Mouse (Mus musculus) gonadal fat pad, adult 2 months (tissue): ENCODE measurements around the gene Arl3. TPM values are rescaled to one million over a fixed set of nuclear protein-coding genes. Genes with fewer than 3 reads are reported as not detected.

Experiments
- DNase-seq: peaks from one replicate; pipeline ENCODE4 v3.0.0-alpha.2; 2012; ENCODE audit warnings: low read depth
- polyA plus RNA-seq: library from polyadenylated mRNA; depleted of rRNA; stranded (reverse); fragments of >200 nt; gene quantifications from 2 replicates; pipeline ENCODE4 v1.2.3, GENCODE M21; 2012; rRNA removed

The Arl3 gene
- polyA plus RNA-seq, 1 experiment = 31.8 TPM

- DNase-seq = no peak
These were observed 72.2 kb downstream of the Arl3 start for GRCm38 (mm10) chr19:46500581-46501341.

DNA sequence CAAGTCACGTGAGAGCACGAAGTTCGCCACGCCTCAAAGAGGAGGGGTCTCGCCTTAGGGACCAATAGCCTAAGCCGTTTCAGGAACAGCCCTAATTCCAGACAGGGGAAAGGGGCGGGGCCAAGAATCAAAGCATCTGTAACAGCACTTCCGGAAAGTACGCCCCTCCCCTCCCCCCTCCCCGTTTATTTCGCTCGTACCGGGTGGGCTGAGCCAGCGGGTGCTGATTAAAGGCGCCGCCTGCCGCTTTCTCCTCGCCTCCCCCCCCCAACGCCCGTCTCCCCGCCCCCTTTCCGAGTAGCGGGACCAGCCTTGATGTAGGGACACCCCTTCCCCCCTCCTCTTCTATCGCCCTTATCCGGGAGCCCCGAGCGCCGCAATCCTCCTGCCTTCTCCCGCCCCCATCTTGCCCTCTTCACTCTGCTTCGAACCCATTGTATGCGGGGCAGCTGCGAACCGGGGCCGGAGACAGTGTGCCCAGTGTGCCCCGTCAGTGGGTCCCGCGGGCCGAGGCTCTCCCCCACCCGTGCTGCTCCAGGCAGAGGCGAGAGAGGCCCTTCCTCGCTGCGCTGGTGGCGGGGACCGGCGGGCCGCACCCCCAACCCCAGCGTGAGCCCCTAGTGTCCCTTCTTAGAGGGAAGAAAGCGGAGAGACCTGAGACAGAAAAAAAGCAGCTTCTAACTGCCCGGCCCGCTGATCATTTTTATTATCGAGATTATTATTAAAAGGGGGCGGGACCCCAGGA is 73.0 kb downstream of the Arl3 start:
- peak; percentile 95 for DNase-seq

DNA sequence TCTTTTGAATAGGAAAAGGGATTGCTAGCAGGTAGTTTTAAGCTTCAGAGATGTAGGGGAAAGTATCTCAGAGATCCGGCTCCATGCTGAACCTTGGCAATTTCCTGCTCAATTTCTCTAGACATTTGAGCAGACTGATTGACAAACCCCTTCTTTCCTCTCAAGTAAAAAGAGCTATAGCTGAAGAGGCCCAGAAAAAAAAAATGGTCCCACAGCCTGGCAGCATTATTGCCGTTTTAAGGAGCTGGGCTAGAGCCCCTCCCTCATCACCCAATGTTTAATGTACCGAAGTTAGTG is 73.5 kb downstream of the Arl3 start:
- DNase-seq = no peak

- no peak for DNase-seq
These were observed 75.8 kb downstream of the Arl3 start for GRCm38 (mm10) chr19:46497230-46497629.

GRCm38 (mm10) chr19:46495136-46495535 is 77.9 kb downstream of the Arl3 start:
- no peak for DNase-seq

GRCm38 (mm10) chr19:46490634-46491033 is 82.4 kb downstream of the Arl3 start:
- no peak for DNase-seq

GRCm38 (mm10) chr19:46489448-46489847 is 83.5 kb downstream of the Arl3 start:
- DNase-seq = no peak

DNA sequence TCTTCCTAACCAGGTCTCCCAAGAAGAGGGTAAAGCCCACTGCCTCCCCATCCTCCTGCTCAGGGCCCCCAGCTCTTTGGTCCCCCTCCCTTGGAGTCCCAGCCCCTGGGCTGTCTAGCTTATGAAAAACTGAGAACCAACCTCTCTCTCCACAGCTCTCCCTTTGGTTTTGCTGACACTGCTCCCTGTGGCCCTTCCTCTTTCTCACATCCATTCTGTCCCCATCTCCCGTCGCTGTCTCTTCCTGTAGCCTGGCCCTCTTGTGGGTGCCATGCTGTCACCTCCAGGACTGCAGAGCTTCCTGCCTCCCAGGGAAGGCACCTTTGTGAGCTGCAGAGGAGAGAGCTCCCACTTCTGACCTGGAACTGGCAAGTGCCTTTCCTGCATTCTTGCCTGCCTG is 86.3 kb downstream of the Arl3 start:
- DNase-seq = no peak

GRCm38 (mm10) chr19:46485847-46486246 is 87.2 kb downstream of the Arl3 start:
- no peak for DNase-seq

- no peak for DNase-seq
These were observed 88.5 kb downstream of the Arl3 start for GRCm38 (mm10) chr19:46484518-46484917.

GRCm38 (mm10) chr19:46483701-46484328 is 89.2 kb downstream of the Arl3 start:
- DNase-seq = no peak

GRCm38 (mm10) chr19:46482896-46483516 is 90.0 kb downstream of the Arl3 start:
- no peak for DNase-seq

DNA sequence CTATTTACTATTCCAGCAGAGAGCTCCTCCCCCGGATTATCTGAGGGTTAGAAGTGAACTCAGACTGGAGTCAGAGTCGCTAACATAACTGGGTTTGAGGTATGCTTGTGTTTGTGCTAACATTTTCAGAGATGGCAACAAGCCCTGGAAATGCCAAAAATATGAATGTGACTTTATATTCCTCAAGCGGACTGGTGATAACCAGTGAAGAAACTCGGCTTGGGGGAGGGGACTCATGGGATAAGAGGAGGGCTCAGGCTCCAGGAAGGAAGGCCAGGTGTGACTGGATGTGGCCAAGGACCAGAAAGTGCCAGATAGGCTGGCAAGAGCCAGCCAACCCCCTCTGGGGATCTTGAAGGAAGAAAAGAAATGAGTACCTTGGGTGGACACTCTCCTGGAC is 91.2 kb downstream of the Arl3 start:
- no peak for DNase-seq

DNA sequence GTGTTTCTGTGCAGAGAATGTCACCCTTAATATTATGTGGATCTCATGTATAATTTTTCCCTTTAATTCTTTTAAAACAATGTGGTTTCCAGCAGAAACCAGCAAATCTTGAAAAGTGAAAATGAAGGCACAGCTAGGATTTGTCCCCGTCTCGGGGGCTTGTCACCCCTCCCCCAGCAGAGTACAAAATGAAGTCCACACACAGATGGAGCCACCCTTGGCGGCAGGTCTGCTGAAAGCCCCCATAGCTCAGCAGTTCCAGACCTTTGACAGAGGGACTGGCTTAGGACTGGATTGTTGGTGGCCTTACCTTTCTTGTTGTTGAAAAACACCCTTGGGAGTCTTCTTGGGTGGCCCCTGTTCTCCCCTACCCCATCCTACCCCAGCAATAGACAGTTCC is 91.6 kb downstream of the Arl3 start:
- no peak for DNase-seq

Other genes starting within 250 kb of the Arl3 start
- gene Psd, start 246.0 kb downstream of the Arl3 start, polyA plus RNA-seq = 10.3 and 11.1 TPM in 2 replicates
- 17.4 and 18.3 TPM in 2 replicates for gene Fbxl15, start 245.0 kb downstream of the Arl3 start, polyA plus RNA-seq
- 76.6 and 81.1 TPM in 2 replicates for gene Cuedc2, start 234.5 kb downstream of the Arl3 start, polyA plus RNA-seq
- 17.7 and 28.6 TPM in 2 replicates for gene Mfsd13a, start 232.1 kb downstream of the Arl3 start, polyA plus RNA-seq
- gene 2310034G01Rik, start 222.9 kb downstream of the Arl3 start, polyA plus RNA-seq = 4.1 and 4.5 TPM in 2 replicates
- 108 and 126 TPM in 2 replicates for gene Actr1a, start 177.4 kb downstream of the Arl3 start, polyA plus RNA-seq
- gene Sufu, start 176.3 kb downstream of the Arl3 start, polyA plus RNA-seq = 23.3 and 24.2 TPM in 2 replicates
- gene Trim8, start 71.5 kb downstream of the Arl3 start, polyA plus RNA-seq = 22.4 and 36.0 TPM in 2 replicates
- gene Sfxn2, start 167 bp upstream of the Arl3 start, polyA plus RNA-seq = 8.1 and 8.5 TPM in 2 replicates
- 104 and 142 TPM in 2 replicates for gene Wbp1l, start 25.9 kb upstream of the Arl3 start, polyA plus RNA-seq
- 23.7 and 32.4 TPM in 2 replicates for gene Cyp17a1, start 100.0 kb upstream of the Arl3 start, polyA plus RNA-seq
- gene Borcs7, start 116.7 kb upstream of the Arl3 start, polyA plus RNA-seq = 10.4 and 10.7 TPM in 2 replicates
- 8.9 and 9.4 TPM in 2 replicates for gene As3mt, start 134.3 kb upstream of the Arl3 start, polyA plus RNA-seq
- 29.9 and 37.1 TPM in 2 replicates for gene Cnnm2, start 188.4 kb upstream of the Arl3 start, polyA plus RNA-seq